Mouse (Mus musculus): ENCODE data around the gene Dnah9.

- TF ChIP-seq GATA2 (IDR thresholded peaks at IDR 0.05; ENCODE audit: borderline replicate concordance, low read depth, low read length) (no peak), CTCF (IDR thresholded peaks at IDR 0.05; ENCODE audit: low read depth, low read length) (no peak), GATA1 (IDR thresholded peaks at IDR 0.05; ENCODE audit: borderline replicate concordance, low read length) (no peak), TAL1 (conservative IDR thresholded peaks at IDR 0.05; ENCODE audit: low read depth, low read length) (no peak), POLR2AphosphoS5 (IDR thresholded peaks at IDR 0.05; ENCODE audit: insufficient replicate concordance, low read depth, low read length) (no peak)
Measured at GRCm38 (mm10) chr11:65881465-65881864, 286.9 kb downstream of the Dnah9 start.

Data from G1E (cell line).